Mouse (Mus musculus) erythroblast, embryonic 14.5 days (primary cell): Measurements from ENCODE around the gene Dpy19l3.

Source experiments
- GATA1 ChIP-seq: IDR thresholded peaks from 2 replicates; pipeline ENCODE4 v1.6.1; 2012; ENCODE audit warnings: low read length, inconsistent platforms, mixed read lengths
- TAL1 ChIP-seq: IDR thresholded peaks from 3 replicates; pipeline ENCODE4 v1.6.1; 2012; ENCODE audit warnings: low read length, inconsistent platforms, mixed read lengths

DNA sequence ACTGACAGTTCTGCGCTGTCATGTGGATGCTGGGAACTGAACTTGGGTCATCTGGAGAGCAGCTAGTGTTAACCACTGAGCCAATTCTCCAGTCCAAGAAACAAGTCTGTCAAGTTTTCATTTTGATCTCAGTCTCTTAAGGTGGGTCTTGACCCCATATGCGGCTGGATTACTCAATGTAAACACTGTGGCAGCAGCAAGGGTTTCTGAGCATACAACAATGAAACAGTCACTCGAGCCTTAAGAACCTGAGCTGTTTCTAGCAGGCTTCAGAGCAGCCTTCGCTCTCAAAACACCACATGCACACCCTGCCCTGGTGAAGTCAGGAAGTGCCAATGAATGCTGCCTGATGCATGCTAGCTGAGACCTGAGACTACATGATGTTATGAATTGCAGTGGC lies 31.3 kb upstream of the Dpy19l3 start:
- no peak for TF ChIP-seq GATA1
- TF ChIP-seq TAL1: no peak
